Mouse (Mus musculus) ES-Bruce4 (cell line): ENCODE data around the gene Ankrd23.

Experiments
- CTCF ChIP-seq: IDR thresholded peaks from one replicate; pipeline ENCODE4 v1.8.1; 2011; ENCODE audit warnings: low read depth, low read length
- POLR2A ChIP-seq: IDR thresholded peaks from one replicate; pipeline ENCODE4 v1.8.1; 2011; ENCODE audit warnings: low read length; ENCODE audit not compliant: insufficient read depth

GRCm38 (mm10) chr1:36586288-36586687, 49.6 kb upstream of the Ankrd23 start:
- TF ChIP-seq POLR2A: no peak
- no peak for TF ChIP-seq CTCF
